Comparison of ENCODE assay signal across 8 mouse cellular contexts in the genomic region with DNA sequence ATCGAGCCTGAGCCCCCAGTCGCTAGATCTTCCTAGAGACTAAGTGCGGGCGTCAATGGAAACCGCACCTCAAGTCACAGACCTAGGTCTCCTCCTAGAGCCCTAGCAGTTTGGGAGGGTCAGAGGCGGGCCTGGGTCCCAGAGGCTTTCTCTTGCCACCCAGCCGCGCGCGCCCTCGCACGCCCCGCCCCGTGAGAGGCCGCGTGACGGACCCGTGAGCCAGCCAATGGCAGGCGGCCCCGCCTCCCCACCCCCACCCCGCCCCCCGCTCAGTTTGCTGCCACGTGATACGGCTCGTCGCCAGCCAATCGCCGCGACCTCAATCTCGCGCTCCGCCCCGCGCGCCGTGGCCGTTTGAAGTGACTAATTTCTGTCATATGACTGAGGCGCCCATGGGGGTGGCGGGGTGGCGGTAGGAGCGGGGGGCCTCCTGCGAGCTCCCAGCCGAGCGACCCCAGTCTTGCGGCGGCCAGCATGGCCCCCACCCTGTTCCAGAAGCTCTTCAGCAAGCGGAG. TPM values are rescaled to one million over a fixed set of nuclear protein-coding genes. Genes with fewer than 3 reads are reported as not detected.
DNase-seq lines count a peak whose midpoint lies in the region; ATAC-seq lines count a peak whose summit lies in the region.

A gene (plus strand): TSS at position 377 of the 515 bp plus-strand sequence.

- no peaks in the 10 kb centered on the region for H3K9me3 ChIP-seq in hindbrain, embryonic 12.5 days (replicated peaks)

- peak; percentile 98 for ATAC-seq in hindbrain, embryonic 12.5 days (ENCODE audit: low FRiP score)

- peak within 1 kb of the TSS; percentile 83 for H3K27ac ChIP-seq in hindbrain, embryonic 12.5 days

- H3K36me3 ChIP-seq in hindbrain, embryonic 12.5 days, result no peaks in the 10 kb centered on the region

- peaks cover 15% of the 10 kb centered on the region for H3K4me1 ChIP-seq in hindbrain, embryonic 12.5 days

- peak within 1 kb of the TSS; percentile 62 for H3K4me3 ChIP-seq in hindbrain, embryonic 12.5 days

- H3K27me3 ChIP-seq in hindbrain, embryonic 12.5 days, result no peaks in the 10 kb centered on the region

- peak within 1 kb of the TSS; percentile 89 for H3K9ac ChIP-seq in hindbrain, embryonic 12.5 days

- WGBS in hindbrain, embryonic 12.5 days, result under 1% methylated on average over 46 of the region's 47 CpGs

- H3K4me2 ChIP-seq in hindbrain, embryonic 12.5 days (replicated peaks), result peak within 1 kb of the TSS; percentile 70

- DNase-seq in Muller cell, postnatal 12 days (ENCODE audit: inconsistent ontology term), result peak; percentile 96
- DNase-seq in cerebellum, adult 9-11 months, result peak; percentile 94
- DNase-seq in frontal cortex, adult 2 months (ENCODE audit: extremely low spot score in 1 of 2, low spot score in 1 of 2), result peak; percentile 87 to 96
- peak; percentile 91 to 97 for DNase-seq in layer of hippocampus, postnatal 14 days (ENCODE audit: low spot score in 2 of 2)
- DNase-seq in lung, postnatal 14 days, result peak; percentile 96
- DNase-seq in retina, adult 2 months (ENCODE audit: low read depth, low spot score), result peak; percentile 79
- peak; percentile 94 to 96 for DNase-seq in thymus, postnatal 36 days

RNA-seq across cellular contexts. Expression of the gene that starts here (rescaled TPM):
- polyA plus RNA-seq in frontal cortex, adult 2 months (2012; rRNA removed), result 15.4 and 19.0 TPM in 2 replicates
- polyA plus RNA-seq in hindbrain, embryonic 12.5 days (2016; fragmentation: Nextera tagmentation; extraction: Ambion mirVana), result 12.1 and 13.2 TPM in 2 replicates
- total RNA-seq in layer of hippocampus, postnatal 14 days (2021), result 10 to 100 TPM; 27.5 to 27.8 TPM

Comparison
In these comparisons a context has a peak if more than half of its experiments do, and no peak if none do; other contexts are left out.
1. Peak in every context shown above with its lines: DNase-seq, ATAC-seq, H3K4me3 ChIP-seq and H3K27ac ChIP-seq.